Mouse (Mus musculus) gastrocnemius, postnatal 10 days (tissue): ENCODE measurements around the gene Gm17622. TPM values are rescaled to one million over a fixed set of nuclear protein-coding genes. Genes with fewer than 3 reads are reported as not detected.

ENCODE experiments used
- DNase-seq: peaks from one replicate; pipeline ENCODE4 v3.0.0; 2021; ENCODE audit warnings: mixed read lengths
- long read RNA-seq, 2 experiments: library from polyadenylated mRNA; stranded (forward); transcript quantifications; one replicate each; pipeline ENCODE4 v2.0.0; 2021
- total RNA-seq, 2 experiments: library from RNA; stranded (reverse); gene quantifications; 2 replicates each; pipeline ENCODE4 v1.2.3; 2021

Gm17622 gene
- total RNA-seq, result not detected
- long read RNA-seq, experiment 1, result 0 reads
- long read RNA-seq, experiment 2, result 0 reads

DNA sequence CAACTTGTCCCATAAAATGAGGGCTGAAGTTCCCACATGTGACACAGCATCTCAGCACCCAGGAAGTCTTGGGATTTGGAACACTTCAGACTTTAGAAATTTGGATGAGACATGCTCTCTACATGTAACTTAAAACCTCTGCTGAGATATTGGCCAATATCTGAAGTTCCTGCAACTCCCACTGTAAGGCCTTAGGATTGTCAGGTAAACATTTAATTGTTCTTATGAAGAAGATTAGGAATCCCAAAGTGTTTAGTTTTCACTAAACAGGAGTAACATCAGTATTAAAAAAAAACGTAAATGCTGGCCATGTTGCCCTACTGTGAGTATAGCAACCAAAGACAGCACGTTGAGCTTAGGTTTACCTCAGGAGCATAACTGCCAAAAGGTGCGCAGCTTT, at the start of gene Gm17622:
Gene Gm17622, plus strand, starts transcription at position 301 of the 400 bp plus-strand sequence.
- no peak for DNase-seq

DNA sequence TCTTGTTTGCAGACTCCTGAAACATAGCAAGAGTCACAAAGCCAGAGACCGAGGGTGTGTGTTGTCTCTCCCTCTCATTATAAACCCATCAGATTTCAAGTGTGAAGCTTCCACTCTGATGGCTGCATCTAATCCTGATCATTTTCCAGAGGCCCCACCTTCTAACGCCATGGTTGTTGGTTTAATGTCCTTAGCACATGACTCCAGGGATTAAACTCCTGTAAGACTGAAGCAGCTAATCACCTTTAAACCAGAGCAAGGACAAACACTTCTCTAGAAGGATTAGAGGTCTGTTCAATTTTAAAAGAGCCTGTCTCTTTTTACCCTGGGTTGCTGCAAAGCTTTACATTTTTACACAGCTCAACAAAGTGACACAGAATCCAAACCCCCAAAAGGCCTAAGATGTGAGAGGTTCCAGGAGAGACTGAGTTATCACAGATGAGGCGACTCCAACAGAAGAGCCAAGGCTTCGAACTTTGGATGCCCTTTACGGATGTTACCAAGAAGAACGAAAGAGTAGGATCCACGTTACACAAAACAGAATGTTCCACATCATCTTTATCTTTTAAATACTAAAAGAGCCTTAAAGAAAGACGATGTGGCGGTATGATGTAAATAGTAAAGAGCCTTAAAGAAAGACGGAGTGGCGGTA, 40.2 kb upstream of the Gm17622 start:
- no peak for DNase-seq

DNA sequence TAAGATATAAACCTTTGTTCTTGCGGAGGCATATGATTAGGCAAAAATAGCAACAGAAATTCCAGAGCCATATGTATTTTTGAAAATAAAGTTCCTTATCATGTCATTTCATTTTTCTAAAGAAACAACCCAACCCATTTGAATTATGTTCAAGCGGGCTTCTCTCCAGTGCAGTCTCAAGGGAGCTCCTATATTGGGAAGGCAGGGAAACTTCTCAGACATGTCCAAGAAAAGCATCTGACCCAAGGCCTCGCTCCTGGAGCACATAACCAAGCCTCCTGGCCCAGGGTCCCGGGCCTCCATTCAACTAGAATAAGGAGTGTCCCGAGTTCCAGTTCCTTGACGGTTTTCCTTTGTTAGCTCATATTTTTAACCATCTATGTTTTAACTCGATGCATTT, 39.7 kb upstream of the Gm17622 start:
- no peak for DNase-seq

DNA sequence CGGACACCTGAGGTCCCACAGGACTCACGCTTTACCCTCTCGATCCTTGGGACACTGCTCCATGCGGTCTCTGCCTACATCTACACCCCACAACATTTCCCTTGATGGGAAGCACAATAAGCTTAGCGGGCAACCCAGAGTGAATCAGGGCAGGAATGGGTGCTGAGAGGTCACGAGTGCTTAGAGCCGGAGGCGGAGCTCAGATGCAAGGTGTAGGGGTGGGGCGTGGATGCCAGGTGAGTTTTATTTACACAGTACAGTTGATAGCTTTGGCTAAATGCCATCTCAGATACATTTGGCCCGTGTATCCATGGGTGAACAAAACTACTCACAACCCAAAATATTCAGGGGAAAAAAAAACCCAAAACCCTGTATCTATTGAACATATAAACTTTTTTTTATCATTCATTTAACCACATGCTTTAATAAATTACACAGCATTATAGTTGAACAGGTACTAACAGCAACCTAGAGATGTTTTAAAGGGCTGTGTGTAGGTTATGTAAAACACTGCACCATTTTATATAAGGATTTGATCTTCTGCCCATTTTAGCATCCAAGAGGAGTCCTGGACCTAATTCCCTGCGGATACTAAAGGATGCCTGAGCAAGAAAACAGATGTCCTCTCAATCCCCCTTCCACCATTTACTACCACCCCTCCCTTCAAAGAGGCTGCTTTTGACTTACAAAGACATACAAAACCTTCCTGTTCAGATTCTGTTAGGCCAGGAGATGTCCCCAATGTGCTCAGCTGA, 39.0 kb upstream of the Gm17622 start:
- DNase-seq, result no peak

DNA sequence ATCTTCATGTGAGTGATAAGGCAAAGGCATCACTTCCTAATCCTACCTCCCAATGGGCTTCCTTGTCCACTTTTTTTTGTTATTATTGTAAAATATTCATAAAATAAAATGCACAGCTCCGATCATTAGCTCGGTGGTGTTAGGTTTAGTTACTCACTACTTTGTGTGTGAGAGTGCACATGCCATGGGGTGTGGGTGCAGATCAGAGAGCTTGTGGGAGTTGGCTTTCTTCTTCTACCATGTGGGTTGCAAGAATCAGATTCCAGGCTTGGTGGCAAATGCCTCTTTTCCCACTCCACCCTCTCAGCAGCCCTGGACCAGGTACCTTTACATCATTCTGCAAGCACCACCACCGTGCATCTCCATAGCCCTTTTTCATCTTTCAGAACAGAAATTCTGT, 37.9 kb upstream of the Gm17622 start:
- no peak for DNase-seq

DNA sequence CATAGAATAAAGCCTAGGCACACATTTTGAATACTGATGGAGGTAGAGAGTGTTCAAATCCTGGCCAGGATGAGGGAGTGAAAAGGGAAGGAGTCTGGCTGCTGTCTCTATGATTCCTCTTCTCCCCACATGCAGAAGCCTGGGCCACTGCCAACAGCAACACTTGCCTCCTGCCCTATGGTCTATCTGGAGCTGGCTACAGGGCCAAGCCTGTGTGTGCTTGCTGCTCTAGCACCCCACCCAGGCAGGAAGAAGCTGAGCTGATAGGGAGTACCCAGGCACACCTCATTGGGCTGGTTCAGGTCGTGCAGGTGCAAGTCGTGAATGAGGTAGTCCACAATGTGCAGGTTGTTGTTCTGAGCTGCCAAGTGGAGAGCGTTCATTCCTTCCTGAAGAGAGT, 36.2 kb upstream of the Gm17622 start:
- DNase-seq, result no peak

DNA sequence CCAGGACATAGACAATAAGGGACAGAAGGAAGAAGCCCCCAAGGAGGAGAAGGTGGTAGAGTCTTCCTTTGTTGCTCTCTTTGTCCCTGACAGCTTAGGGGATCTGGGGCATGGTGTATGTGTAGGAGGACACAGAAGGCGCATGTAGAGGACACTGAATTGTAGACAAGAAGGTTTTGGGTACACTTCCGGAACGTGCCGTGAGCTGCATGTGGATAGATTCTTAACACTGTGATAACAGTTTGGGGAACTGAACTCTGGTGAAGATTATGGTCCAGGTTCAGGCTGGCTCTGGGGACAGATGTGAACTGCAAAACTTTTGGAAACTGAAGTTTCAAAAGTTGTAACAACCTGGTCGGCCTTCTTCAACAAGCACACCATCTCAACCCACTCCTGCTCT, 33.0 kb upstream of the Gm17622 start:
- no peak for DNase-seq

DNA sequence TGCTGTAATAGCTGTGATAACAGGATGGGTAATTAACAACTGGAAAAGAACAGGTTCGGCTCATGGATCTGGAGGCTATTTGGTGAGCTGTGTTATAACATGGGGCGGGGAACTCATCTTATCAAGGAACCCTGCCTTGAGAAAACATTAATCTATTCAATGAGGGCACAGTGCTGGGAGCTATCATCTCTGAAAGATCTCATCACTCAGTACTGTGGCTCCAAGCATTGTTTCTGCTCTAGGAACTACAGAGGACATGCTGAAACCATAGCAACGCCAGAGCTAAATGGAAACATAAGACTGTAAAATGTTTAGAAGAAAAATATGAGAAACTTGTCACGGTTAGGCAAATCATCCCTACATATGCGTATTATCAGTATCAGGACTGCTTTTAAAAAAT, 32.5 kb upstream of the Gm17622 start:
- no peak for DNase-seq

DNA sequence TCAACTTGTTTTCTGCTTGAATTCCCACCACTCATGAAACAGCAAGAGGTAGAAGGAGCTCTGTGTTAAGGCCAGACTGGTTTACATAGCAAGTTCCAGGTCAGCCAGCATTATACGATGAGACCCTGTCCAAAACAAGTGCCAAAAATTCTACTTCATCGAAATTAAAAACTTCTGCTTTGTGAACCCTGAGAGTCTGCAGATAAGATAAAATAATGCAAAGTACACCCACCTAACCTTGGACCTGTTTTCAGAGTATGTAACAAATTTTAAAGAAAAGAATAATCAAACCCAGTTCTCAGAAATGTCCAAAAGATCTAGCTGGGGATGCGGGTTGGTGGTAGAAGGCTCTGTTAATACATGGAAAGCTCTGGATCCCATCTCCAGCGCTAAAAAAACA, 31.9 kb upstream of the Gm17622 start:
- no peak for DNase-seq

DNA sequence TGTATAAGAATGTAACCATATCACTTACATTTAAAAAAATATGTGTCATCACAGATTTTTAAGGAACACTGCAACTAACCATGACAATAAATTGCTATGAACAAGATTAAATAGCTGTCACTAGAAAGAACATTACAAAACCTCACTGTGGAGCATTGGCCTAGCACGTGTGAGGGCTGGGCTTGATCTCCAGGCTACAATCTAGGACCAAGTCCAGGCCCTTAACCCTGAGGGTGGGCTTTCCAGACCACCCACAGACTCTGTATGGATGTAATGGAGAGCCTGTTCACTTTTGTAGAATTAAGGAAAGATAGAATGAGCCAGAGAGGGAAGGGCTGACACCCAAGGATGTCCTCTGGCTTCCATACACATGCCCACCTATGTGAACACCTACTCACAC, 27.9 kb upstream of the Gm17622 start:
- no peak for DNase-seq

DNA sequence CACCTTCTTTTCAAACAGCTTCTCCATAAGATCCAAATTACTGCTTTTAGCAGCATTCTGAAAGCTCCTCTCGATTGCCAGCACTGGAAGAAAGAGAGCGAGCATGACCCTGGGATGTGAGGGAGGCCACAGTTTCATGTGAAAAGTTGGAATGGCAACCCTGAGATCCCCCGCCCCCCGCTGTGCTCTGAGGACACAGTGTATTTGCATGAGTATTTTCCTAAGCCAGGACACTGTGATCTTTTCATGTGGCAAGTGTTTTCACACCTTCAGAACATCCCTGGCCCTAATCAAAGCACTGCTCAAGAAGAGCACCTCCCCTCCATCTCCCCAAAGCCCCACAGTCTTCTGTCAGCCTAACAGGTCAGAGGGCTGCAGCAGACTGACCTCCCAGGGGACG, 25.2 kb upstream of the Gm17622 start:
- DNase-seq, result no peak

DNA sequence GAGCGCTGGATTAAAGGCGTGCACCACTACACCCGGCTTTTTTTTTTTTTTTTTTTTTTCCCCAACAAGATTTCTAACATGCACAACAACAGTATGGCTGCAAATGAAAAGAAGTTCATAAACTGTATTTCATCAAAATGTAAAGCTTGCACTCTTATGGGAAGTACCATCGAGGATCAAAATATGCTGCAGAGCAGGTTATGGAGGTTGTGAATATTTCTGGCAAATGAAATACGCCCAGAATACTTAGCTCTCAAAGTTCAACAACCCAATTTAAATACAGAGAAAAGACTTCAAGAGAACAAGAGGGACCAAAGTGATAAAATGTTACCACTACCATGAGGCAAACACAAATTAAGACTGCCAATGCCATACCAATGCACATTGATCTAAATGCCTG, 21.9 kb upstream of the Gm17622 start:
- no peak for DNase-seq

DNA sequence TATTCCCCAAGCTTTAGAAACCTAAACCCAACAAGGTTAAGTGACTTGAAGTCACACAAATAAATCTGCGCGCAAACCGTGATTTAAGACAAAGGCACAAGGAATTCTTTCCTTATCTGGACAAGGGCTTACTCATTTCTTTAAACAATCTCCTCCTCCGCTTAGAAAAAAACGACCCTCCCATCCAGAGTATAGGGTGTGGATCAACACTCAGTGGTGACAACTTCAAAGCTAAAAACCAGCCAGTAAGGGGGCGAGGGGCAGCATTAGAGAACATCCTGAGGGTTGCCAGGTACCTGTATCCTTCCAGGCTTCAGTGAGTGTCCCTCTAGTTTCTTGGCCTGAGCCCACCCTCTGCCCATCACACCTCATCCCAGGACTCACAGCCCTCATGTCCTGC, 20.0 kb upstream of the Gm17622 start:
- DNase-seq, result no peak

DNA sequence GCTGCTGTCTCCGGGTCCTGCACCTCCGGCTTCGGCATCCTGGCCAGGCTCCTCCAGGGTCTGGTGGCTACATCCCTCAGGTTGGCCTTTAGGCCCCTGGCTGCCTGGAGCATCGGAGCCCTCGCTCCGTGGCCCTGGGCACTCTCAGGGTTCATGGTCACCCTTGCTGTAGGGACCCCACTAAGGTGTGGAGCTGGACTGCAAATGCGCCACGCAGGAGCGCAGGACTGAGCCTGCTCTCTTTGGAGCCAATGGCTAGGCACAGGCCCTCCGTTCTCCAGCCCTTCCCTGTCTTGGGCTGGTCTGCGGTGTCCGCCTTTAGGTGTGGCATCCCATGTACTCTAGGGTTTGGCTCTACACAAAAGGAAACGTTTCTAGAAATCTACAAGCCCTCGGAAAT, 19.6 kb upstream of the Gm17622 start, which contains the start of gene Ankdd1b:
Gene Ankdd1b, minus strand, starts transcription at position 242 of the 400 bp plus-strand sequence.
- DNase-seq, result no peak

DNA sequence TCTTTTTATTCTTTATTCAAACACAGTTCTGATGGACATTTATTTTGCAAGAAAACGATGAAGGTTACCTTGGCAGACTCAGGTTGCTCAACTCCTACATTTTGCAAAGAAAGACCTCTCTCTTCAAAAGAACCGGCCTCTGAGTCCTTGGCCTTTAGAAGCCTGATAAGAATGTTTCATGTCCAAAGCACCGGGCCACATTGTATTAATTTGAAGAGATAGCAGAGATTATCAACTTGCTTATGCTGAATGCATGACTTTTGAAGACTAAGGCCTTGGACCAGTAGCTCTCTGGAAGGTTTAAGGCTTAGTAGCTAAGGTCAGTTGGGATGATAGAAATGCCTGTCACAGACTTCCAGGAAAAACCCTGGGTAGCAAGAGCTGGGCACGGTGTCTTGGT, 13.3 kb upstream of the Gm17622 start:
- DNase-seq, result no peak

DNA sequence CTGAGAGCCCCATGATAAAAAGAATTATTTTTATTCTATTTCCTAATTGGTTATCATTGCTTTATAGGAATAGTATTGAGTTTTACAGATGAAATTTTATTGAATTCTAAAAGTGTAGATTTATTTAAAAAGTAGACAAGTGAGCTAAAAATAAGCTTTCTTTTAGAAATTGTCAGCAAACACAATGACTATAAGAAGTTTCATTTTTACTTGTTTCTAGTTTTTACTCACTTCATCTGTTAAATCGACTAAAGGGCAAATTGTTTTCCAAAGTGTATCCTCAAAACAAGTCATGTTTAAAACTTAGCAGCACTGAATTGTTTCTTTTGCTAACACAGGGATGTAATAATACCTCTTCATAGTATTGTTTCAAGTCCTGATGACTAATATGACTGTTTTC, 11.5 kb upstream of the Gm17622 start:
- DNase-seq, result no peak

DNA sequence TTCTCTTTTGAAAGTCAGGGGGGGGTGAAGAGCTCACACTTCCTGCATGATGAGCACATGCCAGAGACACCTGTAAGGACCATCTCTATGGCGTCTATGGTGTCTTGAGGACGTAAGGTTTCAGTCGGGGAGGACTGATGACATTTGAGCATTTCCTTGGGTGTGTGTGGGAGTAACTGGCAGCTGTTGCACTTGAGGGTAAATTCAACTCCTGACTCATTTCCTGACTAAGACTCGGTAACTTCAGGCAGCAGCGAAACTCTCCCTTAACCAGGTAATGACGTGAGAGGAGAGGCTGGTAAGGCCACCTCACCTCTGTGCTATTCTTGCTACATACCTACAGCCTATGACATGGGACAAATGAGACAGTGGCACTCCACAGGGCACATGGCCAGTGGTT, 3.3 kb upstream of the Gm17622 start:
- no peak for DNase-seq

DNA sequence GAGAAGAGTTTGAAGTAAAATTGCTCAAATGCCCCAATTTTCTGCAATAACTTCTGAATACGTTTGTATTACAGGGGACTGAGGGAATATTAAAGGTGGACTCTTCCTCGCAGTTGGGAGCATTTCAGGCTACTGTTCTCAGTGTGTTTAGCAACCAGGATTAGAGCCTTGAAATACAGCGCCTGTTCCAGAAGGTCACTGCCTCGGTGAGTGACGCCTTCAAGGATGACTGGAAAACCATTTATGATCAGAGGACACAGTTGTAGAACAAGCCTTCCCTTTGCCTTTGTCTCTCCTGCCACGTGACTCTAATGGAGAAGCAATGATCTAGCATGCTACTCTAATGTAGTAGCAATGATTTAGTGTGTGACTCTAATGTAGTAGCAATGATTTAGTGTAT, 2.6 kb upstream of the Gm17622 start:
- DNase-seq, result no peak

DNA sequence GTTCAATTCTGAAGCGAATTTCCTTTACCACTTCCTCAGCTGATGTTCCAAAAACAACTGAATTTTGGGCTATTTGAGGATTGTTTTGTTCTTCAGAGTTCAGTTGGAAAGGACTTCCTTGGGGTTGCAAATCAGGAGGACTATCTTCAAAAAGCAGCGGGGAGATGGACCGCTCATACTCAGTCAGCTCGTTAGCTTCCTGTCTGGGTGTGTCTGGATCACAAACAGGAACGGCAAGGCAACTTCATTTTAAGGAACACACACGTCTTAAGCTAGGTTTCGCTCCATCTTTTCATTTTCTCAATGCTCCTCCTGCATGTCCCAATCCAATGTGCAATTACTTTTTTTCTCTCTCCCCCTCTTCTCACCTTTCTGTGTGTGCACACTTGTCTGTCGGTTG, 6.1 kb downstream of the Gm17622 start:
- no peak for DNase-seq

DNA sequence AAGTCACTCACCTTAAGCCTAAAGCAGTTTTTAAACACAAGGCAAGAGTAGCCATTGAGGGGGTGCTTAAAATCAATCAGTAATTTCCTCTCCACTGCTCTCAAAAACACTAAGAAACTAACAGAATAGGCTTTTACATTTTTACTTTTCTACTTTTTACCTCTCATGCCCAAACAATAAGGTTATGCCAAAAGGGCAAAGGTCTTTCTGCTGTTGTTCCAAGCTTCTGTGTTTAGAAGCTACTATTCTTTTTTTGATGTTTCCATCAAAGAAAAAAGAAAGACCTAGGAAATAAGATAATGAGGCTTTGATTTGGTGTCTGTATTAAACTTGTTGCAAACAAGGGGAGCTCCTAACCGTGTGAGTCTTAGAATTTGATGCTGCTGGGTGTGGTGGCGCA, 9.4 kb downstream of the Gm17622 start:
- DNase-seq, result no peak

DNA sequence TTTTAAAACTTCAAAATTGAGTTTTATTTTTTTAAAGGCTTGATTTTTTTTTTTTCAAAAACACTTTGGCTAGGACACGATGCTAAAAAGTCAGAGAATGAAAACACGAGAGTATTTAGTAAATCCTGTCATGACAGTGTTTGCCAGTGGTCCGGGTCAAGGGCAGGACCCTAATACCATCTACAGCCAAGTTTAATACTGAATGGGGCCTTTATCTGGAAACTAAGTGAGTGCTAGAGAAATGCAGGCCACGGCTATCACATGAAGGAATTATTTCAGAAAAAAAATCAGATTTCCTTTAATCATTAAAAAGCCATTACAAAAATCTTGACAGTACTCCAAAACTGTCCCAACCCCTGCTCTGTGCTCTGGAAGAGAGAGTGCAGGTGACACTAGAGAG, 15.1 kb downstream of the Gm17622 start:
- DNase-seq, result no peak

DNA sequence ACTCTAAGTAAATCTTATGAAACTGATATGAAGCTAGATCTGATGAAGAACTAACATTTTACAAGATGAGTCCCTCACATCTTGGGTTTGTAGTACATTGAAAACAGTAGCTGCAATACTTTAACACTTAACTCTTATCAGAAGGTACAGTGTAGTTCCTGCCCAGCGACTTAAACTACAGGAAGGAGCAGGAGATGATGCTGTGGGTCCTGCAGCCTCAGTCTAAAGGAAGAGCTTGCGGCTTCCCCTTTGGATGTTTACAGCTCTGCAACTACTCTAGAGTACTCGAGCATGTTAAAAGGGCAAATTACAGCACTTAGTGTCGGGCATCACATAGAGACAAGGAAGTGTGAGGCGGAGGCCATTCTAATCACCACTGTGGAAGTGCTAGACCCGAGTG, 15.8 kb downstream of the Gm17622 start:
- DNase-seq, result no peak

DNA sequence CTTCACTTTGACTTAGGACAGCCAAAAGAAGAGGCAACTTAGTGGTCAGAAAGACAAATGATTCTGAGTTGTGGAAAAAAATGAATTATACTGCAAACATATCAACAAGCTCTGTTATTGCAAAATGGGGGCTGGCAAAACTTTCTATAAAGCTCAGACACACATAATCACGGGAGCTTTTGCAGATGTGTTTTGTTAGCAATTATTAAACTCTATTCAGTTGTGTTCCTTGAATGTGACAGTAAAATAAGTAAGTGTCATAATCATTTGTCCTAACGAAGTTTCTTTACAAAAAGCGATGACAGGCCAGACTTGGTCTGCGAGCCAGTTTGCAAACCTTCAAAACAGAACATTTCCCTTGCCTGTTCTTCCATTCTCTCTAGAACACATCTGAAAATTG, 17.0 kb downstream of the Gm17622 start:
- DNase-seq, result no peak

DNA sequence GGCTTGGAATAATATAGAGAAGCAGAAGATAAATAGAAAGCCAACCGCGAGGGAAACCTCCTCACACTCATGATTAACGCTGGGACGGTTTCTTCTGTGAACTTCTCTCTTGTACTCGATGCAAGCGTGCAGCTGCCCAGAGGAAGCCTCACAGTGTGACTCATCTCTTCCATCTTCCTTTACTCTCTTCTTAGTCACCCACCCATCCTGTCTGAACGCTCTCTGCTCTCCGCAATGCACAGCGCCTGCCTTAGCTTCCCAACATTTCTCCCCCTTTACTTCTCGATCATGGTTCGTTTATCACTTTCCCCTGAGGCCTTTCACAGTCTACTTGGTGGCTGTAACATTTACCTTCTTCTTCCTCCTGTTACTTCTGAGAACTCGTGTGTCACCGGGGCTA, 20.1 kb downstream of the Gm17622 start:
- no peak for DNase-seq
